In the genomic region with DNA sequence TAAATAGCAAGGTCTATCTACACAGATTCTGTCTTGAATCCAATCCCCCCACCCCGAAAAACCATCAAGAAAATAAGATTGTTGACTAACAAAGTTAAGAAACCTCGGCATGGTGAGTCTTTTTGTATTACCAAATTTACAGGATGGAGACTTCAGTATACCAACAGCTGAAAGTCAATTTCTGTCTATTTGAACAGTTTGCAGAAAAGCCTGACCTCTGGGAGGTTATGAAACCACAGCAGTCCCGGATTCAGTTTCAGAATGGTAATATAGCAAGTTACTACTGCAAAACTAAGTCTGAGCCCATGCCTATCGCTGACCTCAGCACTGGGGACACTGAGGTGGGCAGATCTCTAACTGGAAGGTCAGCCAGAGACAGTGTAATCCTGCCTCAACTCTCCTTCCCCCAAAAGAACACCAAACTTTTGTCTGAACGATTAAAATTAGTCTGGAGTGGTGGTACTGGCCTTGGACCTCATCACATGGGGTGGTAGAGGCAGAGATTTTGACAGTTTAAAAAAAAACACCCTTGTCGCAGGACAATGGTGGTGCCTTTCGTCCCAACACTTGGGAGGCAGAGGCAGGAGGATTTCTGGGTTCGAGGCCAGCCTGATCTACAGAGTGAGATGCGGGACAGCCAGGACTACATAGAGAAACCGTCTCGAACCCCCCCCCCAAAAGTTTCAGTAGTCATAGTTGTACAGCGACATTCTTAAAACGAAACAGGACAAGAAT, we compare ENCODE assay signal across 9 mouse cellular contexts. TPM values are rescaled to one million over a fixed set of nuclear protein-coding genes. Genes with fewer than 3 reads are reported as not detected.
DNase-seq lines count a peak whose midpoint lies in the region; ATAC-seq and TF ChIP-seq lines count a peak whose summit lies in the region.
"Had no signal": no experiment of that assay in that cellular context is flagged by ENCODE, and none has a peak within 500 bp of the region (broad histone marks: within the 10 kb centered on the region; RNA-seq: fewer than 3 reads in every experiment).

No protein-coding gene starts in this region.

- no peak for TF ChIP-seq CTCF in gastrocnemius, adult 2 months (IDR thresholded peaks at IDR 0.05)
- TF ChIP-seq CTCF in ES-Bruce4 (IDR thresholded peaks at IDR 0.05; ENCODE audit: low read depth, low read length): no peak
- TF ChIP-seq CTCF in forebrain, postnatal 0 days (IDR thresholded peaks at IDR 0.05; ENCODE audit: low read depth): no peak
- TF ChIP-seq CTCF in liver, postnatal 0 days (IDR thresholded peaks at IDR 0.05; ENCODE audit: low read depth): no peak

- peak overlapping the region; percentile 97 for H3K9ac ChIP-seq in ES-Bruce4 (ENCODE audit: low read depth, poor library complexity, severe bottlenecking)
- peak overlapping the region; percentile 99 for H3K9ac ChIP-seq in forebrain, postnatal 0 days
- H3K9ac ChIP-seq in liver, postnatal 0 days (replicated peaks): peak overlapping the region; percentile 100

- peak overlapping the region; percentile 98 for H3K27ac ChIP-seq in gastrocnemius, adult 2 months
- H3K27ac ChIP-seq in ES-Bruce4 (ENCODE audit: insufficient read depth, low read length): no peak overlapping the region
- H3K27ac ChIP-seq in forebrain, postnatal 0 days (ENCODE audit: low read depth, low read length): peak overlapping the region; percentile 97; the same call in 1 of the 2 replicates
- H3K27ac ChIP-seq in liver, postnatal 0 days (ENCODE audit: low read depth): peak overlapping the region; percentile 100

- H3K4me1 ChIP-seq in ES-Bruce4 (ENCODE audit: control insufficient read depth, insufficient read depth, low read length): no peaks in the 10 kb centered on the region
- peaks cover 13% of the 10 kb centered on the region for H3K4me1 ChIP-seq in forebrain, postnatal 0 days (ENCODE audit: insufficient read depth)
- H3K4me1 ChIP-seq in liver, postnatal 0 days (ENCODE audit: insufficient read depth): peaks cover 31% of the 10 kb centered on the region

- DNase-seq in gastrocnemius, adult 2 months: peak; percentile 38
- DNase-seq in gastrocnemius, adult 18-20 months (ENCODE audit: low spot score): no peak
- DNase-seq in forebrain, postnatal 0 days: no peak
- no peak for DNase-seq in liver, postnatal 0 days
- no peak for DNase-seq in spleen, postnatal 4 days (ENCODE audit: low spot score in 2 of 2)
- no peak for DNase-seq in adrenal gland, postnatal 14 days
- DNase-seq in cerebellum, postnatal 4 days (ENCODE audit: low spot score in 2 of 2): no peak

- TF ChIP-seq POLR2A in ES-Bruce4 (IDR thresholded peaks at IDR 0.05; ENCODE audit: insufficient read depth, low read length): no peak

- no peak for ATAC-seq in forebrain, postnatal 0 days
- no peak for ATAC-seq in liver, postnatal 0 days

- H3K9me3 ChIP-seq in ES-Bruce4 (replicated peaks; ENCODE audit: control insufficient read depth, insufficient read depth, low read length, poor library complexity, severe bottlenecking): no peaks in the 10 kb centered on the region
- no peaks in the 10 kb centered on the region for H3K9me3 ChIP-seq in forebrain, postnatal 0 days (ENCODE audit: low read length)
- no peaks in the 10 kb centered on the region for H3K9me3 ChIP-seq in liver, postnatal 0 days (ENCODE audit: low read length)

- H3K4me2 ChIP-seq in forebrain, postnatal 0 days (ENCODE audit: low read depth): peak overlapping the region; percentile 93
- H3K4me2 ChIP-seq in liver, postnatal 0 days (ENCODE audit: low read depth, low read length): peak overlapping the region; percentile 91

- 24% methylated on average over 13 of the region's 13 CpGs for WGBS in forebrain, postnatal 0 days
- 15% methylated on average over 13 of the region's 13 CpGs for WGBS in liver, postnatal 0 days (ENCODE audit: insufficient replicate concordance)

- H3K27me3 ChIP-seq in ES-Bruce4 (ENCODE audit: control insufficient read depth, insufficient read depth, low read length, poor library complexity, severe bottlenecking): no peaks in the 10 kb centered on the region
- no peaks in the 10 kb centered on the region for H3K27me3 ChIP-seq in forebrain, postnatal 0 days (ENCODE audit: insufficient read depth, low read length)
- H3K27me3 ChIP-seq in liver, postnatal 0 days (ENCODE audit: insufficient read depth, low read length): no peaks in the 10 kb centered on the region

- no peak for TF ChIP-seq EP300 in ES-Bruce4 (IDR thresholded peaks at IDR 0.05; ENCODE audit: insufficient read depth, low read depth, low read length)
- no peak for TF ChIP-seq EP300 in liver, postnatal 0 days (IDR thresholded peaks at IDR 0.05; ENCODE audit: low read depth)

- peak overlapping the region; percentile 81 for H3K4me3 ChIP-seq in gastrocnemius, adult 2 months
- peak overlapping the region; percentile 93 for H3K4me3 ChIP-seq in ES-Bruce4 (ENCODE audit: low read depth, low read length)
- H3K4me3 ChIP-seq in forebrain, postnatal 0 days (ENCODE audit: low read depth, low read length): peak overlapping the region; percentile 100
- H3K4me3 ChIP-seq in liver, postnatal 0 days (ENCODE audit: low read depth, low read length): peak overlapping the region; percentile 100

- H3K36me3 ChIP-seq in ES-Bruce4 (ENCODE audit: control insufficient read depth, insufficient read depth, low read length, poor library complexity, severe bottlenecking): peaks cover 23% of the 10 kb centered on the region
- H3K36me3 ChIP-seq in forebrain, postnatal 0 days (ENCODE audit: insufficient read depth): peaks cover 16% of the 10 kb centered on the region
- H3K36me3 ChIP-seq in liver, postnatal 0 days (replicated peaks; ENCODE audit: insufficient read depth, low read length): peaks cover 29% of the 10 kb centered on the region

- intact Hi-C loops in gastrocnemius, adult 2 months (cut with DNase I): loop anchor here (2.0 kb wide), 1 partner anchor 16 kb away; no protein-coding TSS in a partner anchor

RNA-seq across cellular contexts. Expression of gene Gm10382, which starts 0.6 kb away (rescaled TPM):
- not detected for total RNA-seq in gastrocnemius, adult 2 months (2021)
- total RNA-seq in gastrocnemius, adult 18-20 months (2021): under 1 TPM in 1 of 2 experiments, not detected in 1; 0.24 TPM
- polyA plus RNA-seq in ES-Bruce4 (2011; ENCODE audit: insufficient read depth, insufficient read length, low read depth, missing spikeins): not detected in 2 replicates
- total RNA-seq in forebrain, postnatal 0 days (2014; rRNA removed): 1.00 TPM in 1 of 2 replicates, not detected in the other
- polyA plus RNA-seq in forebrain, postnatal 0 days (2015; fragmentation: Nextera tagmentation; extraction: Ambion mirVana): 0.25 and 0.34 TPM in 2 replicates
- polyA plus RNA-seq in liver, postnatal 0 days (2015; fragmentation: Nextera tagmentation; extraction: Ambion mirVana): 0.17 and 0.18 TPM in 2 replicates
- 0.26 and 0.49 TPM in 2 replicates for total RNA-seq in adrenal gland, postnatal 14 days (2021)
- total RNA-seq: heart, postnatal 10 days had no signal

RNA-seq across cellular contexts. Expression of gene Ubc, which starts 1.5 kb away (rescaled TPM):
- 1,000 to 10,000 TPM; 1,479 to 2,293 TPM for total RNA-seq in gastrocnemius, adult 2 months (2021)
- total RNA-seq in gastrocnemius, adult 18-20 months (2021): 1,000 to 10,000 TPM; 1,764 to 2,031 TPM
- 329 and 334 TPM in 2 replicates for polyA plus RNA-seq in ES-Bruce4 (2011; ENCODE audit: insufficient read depth, insufficient read length, low read depth, missing spikeins)
- total RNA-seq in forebrain, postnatal 0 days (2014; rRNA removed): 817 and 912 TPM in 2 replicates
- 858 and 1,225 TPM in 2 replicates for polyA plus RNA-seq in forebrain, postnatal 0 days (2015; fragmentation: Nextera tagmentation; extraction: Ambion mirVana)
- polyA plus RNA-seq in liver, postnatal 0 days (2015; fragmentation: Nextera tagmentation; extraction: Ambion mirVana): 369 and 531 TPM in 2 replicates
- total RNA-seq in adrenal gland, postnatal 14 days (2021): 1,142 and 1,189 TPM in 2 replicates

RNA-seq across cellular contexts. Expression of gene Dhx37, which starts 45.4 kb away (rescaled TPM):
- total RNA-seq in gastrocnemius, adult 2 months (2021): 1 to 10 TPM; 4.3 to 4.4 TPM
- total RNA-seq in gastrocnemius, adult 18-20 months (2021): 1 to 10 TPM; 4.5 to 5.1 TPM
- 35.2 and 42.3 TPM in 2 replicates for polyA plus RNA-seq in ES-Bruce4 (2011; ENCODE audit: insufficient read depth, insufficient read length, low read depth, missing spikeins)
- total RNA-seq in forebrain, postnatal 0 days (2014; rRNA removed): 22.5 and 27.1 TPM in 2 replicates
- polyA plus RNA-seq in forebrain, postnatal 0 days (2015; fragmentation: Nextera tagmentation; extraction: Ambion mirVana): 6.5 and 11.0 TPM in 2 replicates
- 3.3 and 3.4 TPM in 2 replicates for polyA plus RNA-seq in liver, postnatal 0 days (2015; fragmentation: Nextera tagmentation; extraction: Ambion mirVana)
- 14.6 and 15.7 TPM in 2 replicates for total RNA-seq in adrenal gland, postnatal 14 days (2021)

RNA-seq across cellular contexts. Expression of gene Scarb1, which starts 47.6 kb away (rescaled TPM):
- 10 to 100 TPM; 11.8 to 16.9 TPM for total RNA-seq in gastrocnemius, adult 2 months (2021)
- 10 to 100 TPM; 10.0 to 11.0 TPM for total RNA-seq in gastrocnemius, adult 18-20 months (2021)
- 59.6 and 63.9 TPM in 2 replicates for polyA plus RNA-seq in ES-Bruce4 (2011; ENCODE audit: insufficient read depth, insufficient read length, low read depth, missing spikeins)
- 45.2 and 52.7 TPM in 2 replicates for total RNA-seq in forebrain, postnatal 0 days (2014; rRNA removed)
- 53.5 and 55.9 TPM in 2 replicates for polyA plus RNA-seq in forebrain, postnatal 0 days (2015; fragmentation: Nextera tagmentation; extraction: Ambion mirVana)
- 105 and 109 TPM in 2 replicates for polyA plus RNA-seq in liver, postnatal 0 days (2015; fragmentation: Nextera tagmentation; extraction: Ambion mirVana)
- 1,757 and 2,166 TPM in 2 replicates for total RNA-seq in adrenal gland, postnatal 14 days (2021)

RNA-seq across cellular contexts. Expression of gene Bri3bp, which starts 52.8 kb away (rescaled TPM):
- total RNA-seq in gastrocnemius, adult 2 months (2021): 1 to 10 TPM; 2.5 to 3.9 TPM
- 1 to 10 TPM; 2.6 to 3.2 TPM for total RNA-seq in gastrocnemius, adult 18-20 months (2021)
- polyA plus RNA-seq in ES-Bruce4 (2011; ENCODE audit: insufficient read depth, insufficient read length, low read depth, missing spikeins): 43.8 and 45.8 TPM in 2 replicates
- total RNA-seq in forebrain, postnatal 0 days (2014; rRNA removed): 78.3 and 83.3 TPM in 2 replicates
- polyA plus RNA-seq in forebrain, postnatal 0 days (2015; fragmentation: Nextera tagmentation; extraction: Ambion mirVana): 45.7 and 48.4 TPM in 2 replicates
- 20.2 and 20.9 TPM in 2 replicates for polyA plus RNA-seq in liver, postnatal 0 days (2015; fragmentation: Nextera tagmentation; extraction: Ambion mirVana)
- 24.0 and 27.9 TPM in 2 replicates for total RNA-seq in adrenal gland, postnatal 14 days (2021)
